Mouse (Mus musculus): ENCODE data around the gene Ppp6c.
"Not testable (repeated sequence)": the region's sequence is repeated elsewhere in the genome, so short reads cannot be mapped to it uniquely, and the experiment has no call there.

Ppp6c gene

DNA sequence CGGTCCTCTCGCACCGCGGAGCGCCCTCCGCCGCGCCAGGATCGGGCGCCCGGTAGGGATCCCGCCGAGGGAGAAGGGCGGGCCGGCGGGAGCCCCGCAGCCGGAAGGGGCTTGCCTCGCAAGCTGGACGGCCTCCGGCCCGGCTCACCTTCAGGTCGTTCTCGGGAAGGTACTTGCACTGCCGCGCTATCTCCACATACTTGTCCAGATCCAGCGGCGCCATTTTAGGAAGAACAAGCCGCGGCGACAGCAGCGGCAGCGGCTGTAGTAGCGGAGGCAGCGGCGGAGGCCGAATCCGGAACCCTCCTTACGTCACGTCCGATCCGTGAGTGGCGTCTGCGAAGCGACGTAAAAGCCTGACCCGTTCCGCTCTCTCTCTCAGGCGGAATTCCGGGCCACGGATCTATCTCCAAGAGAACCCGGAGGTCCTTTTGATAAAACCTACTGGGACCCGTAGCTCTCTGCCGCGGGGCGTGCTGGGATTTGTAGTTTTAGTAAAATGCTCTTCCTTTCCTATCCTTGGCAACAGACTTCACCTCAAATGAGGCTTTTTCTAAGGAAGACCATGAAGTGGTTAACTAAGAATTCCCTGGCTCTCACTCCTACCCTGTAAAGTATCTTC is at the start of gene Ppp6c:
Ppp6c (minus strand) TSS at position 433 of the 622 bp plus-strand sequence.
- peak; percentile 84 to 90 for DNase-seq (ENCODE audit: low spot score in 2 of 2)

DNA sequence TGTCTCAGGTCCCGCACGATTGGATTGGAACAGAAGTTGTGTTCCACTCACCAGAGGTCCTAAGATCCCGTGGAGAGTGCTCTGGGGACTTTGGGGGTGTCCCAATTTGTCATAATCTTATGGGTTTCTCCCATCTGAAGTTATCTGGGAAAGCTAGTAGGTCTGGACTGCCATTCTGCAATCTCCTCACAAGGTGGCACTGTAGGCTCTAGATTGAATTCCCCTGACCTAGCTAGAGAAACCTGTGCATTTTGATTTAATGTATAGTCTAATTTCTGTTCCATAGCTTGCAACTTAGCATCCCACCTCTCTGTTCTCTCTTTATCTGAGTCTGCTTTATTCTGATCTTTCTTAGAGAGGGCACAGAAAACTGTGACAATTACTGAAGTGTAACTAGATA is 42.1 kb upstream of the Ppp6c start:
- DNase-seq (ENCODE audit: low spot score in 2 of 2) = peak; percentile 8 to 19

GRCm38 (mm10) chr2:39252275-39252674 is 26.0 kb upstream of the Ppp6c start:
- DNase-seq (ENCODE audit: low spot score in 2 of 2) = not testable (repeated sequence)

GRCm38 (mm10) chr2:39246862-39247261 is 20.6 kb upstream of the Ppp6c start:
- not testable (repeated sequence) for DNase-seq (ENCODE audit: low spot score in 2 of 2)

DNA sequence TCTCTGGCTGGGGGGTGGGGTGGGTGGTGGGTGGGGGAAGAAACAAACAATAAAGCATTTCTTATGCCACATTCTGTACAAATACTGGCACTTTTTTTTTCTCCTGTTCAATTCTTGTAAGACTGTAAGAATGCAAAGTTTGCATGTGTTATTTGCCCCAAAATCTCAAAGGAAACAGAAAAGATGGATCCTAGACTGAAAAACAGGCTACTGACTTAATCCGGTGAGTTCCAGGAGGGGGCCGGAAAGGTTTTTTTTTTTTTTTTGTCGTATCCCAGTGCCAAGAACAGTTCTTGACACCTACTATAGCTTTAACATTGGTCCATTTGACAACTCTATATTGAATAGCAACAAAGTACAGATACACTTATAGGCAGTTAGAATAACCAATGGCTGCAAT is 480 bp upstream of the Ppp6c start:
- no peak for DNase-seq (ENCODE audit: low spot score in 2 of 2)

DNA sequence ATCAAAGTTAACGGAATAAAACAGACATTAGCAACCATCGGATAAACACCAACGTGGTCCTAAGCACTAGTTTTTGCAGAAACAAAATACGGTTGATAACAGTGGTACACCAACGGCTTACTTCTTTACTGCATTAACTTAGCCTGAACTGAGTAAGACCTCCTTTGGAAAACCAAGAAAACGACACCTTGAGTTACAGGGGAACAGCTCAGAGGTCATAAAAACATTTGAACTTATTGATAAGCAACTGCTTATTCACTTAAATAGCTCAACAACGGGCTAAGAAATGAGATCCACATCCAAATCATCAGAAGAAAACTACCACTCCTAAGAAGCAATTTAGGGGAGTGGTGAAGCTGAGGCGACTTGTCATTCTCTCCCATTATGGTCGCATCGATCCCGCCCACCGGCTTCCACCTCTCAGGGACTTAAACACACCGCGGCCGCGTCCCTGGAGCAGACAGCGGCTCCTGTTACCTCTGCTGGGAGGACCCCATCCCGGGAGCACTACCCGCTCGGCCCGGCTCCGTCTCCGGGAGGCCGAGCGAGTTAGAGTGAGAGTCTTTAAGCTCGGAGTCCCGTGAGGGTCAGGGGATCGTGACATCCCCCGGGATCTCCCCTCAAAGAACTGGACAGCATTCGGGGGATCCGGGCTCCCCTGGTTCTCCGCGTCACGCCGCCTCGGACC is 776 bp downstream of the Ppp6c start:
- DNase-seq (ENCODE audit: low spot score in 2 of 2) = peak; percentile 27 to 30

DNA sequence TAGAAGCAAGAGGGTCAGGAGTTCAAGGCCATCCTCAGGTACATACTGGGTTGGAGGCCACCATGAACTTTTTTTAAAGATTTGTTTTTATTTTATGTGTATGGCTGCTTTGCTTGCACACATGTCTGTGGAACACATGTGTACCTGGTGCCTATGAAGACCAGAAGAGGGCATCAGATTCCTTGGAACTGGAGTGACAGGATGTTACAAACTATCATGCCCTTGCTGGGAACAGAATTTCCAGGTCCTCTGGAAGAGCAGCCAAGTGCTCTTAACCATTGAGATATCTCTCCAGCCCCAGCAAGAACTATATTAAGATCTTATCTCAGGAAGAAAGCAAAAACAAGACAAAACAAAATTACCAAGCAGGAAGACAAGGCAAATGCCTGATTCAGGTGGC is 1.6 kb downstream of the Ppp6c start:
- DNase-seq (ENCODE audit: low spot score in 2 of 2) = no peak

DNA sequence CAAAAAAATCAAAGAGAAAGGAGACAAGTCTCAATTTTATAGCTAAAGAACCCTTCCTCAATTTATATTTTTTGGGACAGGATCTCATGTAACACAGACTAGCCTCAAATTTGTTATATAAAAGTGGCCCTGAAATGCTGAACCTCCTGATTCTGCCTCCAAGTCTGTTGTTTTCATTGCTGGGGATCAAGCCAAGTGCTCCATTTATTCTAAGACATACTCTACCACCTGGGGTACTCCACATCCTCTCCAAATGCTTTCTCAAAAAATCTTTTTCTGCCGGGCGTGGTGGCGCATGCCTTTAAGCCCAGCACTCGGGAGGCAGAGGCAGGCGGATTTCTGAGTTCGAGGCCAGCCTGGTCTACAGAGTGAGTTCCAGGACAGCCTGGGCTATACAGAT is 6.2 kb downstream of the Ppp6c start:
- DNase-seq (ENCODE audit: low spot score in 2 of 2) = no peak

DNA sequence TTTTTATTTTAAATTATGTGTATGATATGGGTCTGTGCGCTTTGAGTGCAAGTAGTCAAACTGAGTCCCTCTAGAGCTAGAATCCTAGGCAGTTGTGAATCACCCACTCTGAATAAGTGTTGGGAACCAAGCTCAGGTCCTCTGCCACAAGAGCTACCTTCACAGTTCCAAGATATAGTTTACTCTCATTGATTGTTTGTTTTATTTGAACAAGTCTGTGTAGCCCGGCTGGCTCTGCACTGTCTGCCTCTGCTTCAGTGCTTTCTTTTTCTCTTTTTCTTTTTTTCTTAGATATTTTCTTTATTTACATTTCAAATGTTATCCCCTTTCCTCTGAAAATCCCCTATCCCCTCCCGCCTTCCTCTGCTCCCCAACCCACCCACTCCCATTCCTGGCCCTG is 7.2 kb downstream of the Ppp6c start:
- no peak for DNase-seq (ENCODE audit: low spot score in 2 of 2)

DNA sequence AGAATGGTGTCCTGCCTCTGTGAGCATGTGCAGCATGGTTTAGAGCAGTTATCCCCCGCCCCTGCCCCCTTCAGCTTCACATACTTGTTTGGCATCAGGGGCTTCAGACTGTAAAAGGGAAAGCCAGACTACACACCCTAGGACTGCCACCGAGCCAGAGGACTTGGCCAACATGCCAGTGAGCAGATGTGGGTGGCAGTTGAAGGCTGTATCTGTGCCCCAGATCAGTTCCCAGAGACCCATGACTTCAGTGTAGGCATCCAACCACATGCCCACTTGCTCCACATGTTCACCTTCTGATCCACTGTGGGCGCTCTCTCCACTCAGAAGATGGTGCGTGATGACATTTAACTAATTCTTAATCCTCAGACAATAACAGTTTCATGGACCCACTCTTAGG is 9.1 kb downstream of the Ppp6c start:
- no peak for DNase-seq (ENCODE audit: low spot score in 2 of 2)

GRCm38 (mm10) chr2:39210738-39211137 is 15.5 kb downstream of the Ppp6c start:
- DNase-seq (ENCODE audit: low spot score in 2 of 2) = no peak

DNA sequence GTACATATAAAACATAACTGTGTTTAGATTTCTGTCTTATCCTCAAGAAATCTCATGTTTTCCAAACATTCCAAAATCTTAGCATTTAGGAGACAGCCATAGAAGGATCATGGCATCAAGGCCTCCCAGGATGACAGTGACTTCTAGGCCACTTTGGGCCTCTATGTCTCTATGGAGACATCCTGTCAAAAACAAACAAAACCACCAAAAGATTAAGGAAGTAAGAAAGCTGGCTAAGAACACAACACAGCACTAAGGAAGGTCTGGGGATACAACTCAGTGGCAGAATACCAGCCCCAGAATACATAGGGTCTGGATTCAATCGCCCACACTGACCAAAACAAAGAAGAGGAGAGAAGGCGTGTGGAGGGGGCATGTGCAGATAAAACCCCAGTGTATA is 22.9 kb downstream of the Ppp6c start:
- no peak for DNase-seq (ENCODE audit: low spot score in 2 of 2)

DNA sequence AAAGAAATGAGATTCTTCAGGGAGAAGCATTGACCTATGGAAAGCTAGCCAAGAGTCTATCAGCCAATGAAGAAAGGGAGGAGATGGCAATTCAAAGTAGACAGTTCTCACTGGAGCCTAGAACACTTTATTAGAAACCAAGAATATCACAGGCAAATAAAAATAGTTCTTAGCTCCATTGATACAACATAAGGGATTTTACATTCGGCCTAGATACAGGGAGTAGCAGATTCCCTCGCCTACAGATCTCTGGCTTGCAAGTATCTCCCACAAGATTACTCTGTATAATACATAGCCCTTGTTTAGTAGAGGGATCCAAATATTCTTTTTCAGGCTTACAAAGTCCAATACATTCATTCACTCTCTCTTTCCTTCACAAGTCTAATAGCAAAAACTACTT is 31.4 kb downstream of the Ppp6c start:
- DNase-seq (ENCODE audit: low spot score in 2 of 2) = no peak

GRCm38 (mm10) chr2:39190561-39191056 is 35.6 kb downstream of the Ppp6c start, which contains the start of gene Scai:
Gene Scai (minus strand): TSS chr2:39190734.
- peak; percentile 97 to 98 for DNase-seq (ENCODE audit: low spot score in 2 of 2)

DNA sequence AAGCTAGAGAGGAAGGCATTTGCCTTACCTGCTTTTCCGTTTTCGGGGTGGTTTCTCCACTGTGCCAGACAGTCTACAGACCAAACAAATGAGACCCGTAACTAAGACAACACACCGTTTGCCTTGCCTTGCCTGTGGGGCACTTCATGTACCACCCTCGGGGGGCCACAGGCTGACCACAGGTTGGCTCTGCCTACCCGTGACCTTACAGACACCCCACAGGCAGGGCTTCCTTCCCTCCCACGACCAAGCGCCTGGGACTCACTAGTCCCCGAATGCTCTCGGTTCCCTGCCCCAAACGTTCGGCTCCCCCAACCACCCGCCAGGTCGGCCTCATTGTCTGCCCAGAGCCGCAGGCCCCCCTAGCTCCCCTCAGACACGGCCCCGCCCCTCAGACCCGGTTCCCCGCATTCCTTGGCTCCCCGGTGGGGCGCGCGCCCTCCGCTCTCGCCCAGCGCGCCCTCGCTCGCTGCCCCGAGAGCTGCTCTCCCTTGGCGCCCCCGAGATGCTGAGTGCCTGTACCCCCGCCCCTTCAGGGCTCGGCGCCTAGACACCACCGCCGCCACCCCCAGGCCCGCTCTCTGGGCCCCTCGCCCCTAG is 36.2 kb downstream of the Ppp6c start:
- DNase-seq (ENCODE audit: low spot score in 2 of 2) = peak; percentile 28 to 47

DNA sequence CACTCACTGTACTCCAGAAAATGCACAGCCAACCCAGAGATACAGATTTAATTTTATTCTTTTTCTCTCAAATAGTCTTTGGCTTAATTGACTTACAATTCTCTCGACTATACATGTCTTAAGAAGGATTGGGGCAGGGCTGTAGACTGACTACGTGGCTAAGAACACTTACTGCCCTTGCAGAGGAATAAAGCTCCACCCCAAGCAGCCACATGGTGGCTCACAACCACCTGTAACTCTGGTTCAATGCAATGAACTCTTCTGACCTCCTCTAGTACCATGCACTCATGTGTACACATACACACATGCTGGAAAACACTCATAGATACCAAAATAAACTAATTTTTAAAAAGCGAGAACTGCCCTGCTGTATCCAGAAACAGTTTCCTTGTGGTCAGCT is 40.3 kb downstream of the Ppp6c start:
- no peak for DNase-seq (ENCODE audit: low spot score in 2 of 2)

- no peak for DNase-seq (ENCODE audit: low spot score in 2 of 2)
Observed at GRCm38 (mm10) chr2:39183587-39183986, 42.7 kb downstream of the Ppp6c start.

DNA sequence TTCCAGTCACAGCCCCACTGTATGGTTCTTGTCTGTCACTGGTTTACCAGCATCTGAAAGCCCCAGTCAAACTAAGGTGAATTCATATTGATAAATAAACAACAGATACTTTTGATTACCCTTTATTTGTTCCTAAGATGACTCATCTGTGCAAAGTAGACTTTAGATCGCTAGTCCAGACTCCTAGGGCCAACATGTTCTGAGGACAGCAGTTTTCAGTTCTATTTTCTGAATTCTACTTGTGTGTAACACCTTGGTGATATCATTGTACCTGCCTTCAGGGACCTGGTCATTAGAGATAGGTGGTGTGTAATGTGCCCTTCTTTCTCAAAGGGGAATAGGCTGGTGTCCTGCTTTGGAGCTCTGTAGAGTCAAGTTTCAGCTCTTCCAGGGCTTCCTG is 65.3 kb downstream of the Ppp6c start:
- DNase-seq (ENCODE audit: low spot score in 2 of 2) = no peak

DNA sequence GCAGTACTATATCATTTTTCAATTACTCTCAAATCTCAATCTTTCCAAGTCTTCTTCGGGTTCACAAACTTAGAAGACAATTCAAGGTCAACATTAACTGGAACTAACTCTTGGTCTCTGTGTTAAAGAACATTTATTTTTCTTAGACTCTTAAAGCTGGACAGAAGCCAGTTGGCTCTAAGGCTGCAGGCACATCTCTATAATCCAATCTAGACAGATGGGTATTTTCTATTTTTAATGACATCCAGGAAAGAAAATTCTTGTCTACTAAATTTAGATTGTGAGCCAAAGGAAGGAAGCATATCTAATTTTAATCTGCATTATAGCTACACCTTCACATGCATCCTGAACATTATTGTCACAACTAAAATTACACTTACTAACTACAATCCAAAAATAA is 68.3 kb downstream of the Ppp6c start:
- no peak for DNase-seq (ENCODE audit: low spot score in 2 of 2)

- DNase-seq (ENCODE audit: low spot score in 2 of 2) = no peak
Observed at GRCm38 (mm10) chr2:39156821-39157220, 69.4 kb downstream of the Ppp6c start.

DNA sequence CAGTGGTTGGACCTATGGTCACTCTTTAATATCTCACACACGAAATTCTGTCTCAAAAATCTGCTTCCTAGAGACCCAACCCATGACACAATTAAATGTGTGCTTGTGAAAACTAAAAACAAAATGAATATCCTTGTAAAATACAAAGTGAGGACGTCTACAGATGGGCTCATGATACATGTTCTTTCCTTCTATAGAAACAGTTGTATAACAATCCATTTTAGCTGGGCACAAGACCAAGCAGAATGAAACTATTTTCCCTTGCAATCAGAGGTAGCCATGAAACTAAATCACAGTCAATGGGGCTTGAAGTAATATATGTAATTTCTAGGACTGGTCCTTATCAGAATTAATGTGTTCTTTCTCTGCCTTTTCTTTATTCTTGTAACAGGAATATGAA is 75.3 kb downstream of the Ppp6c start:
- DNase-seq (ENCODE audit: low spot score in 2 of 2) = no peak

- no peak for DNase-seq (ENCODE audit: low spot score in 2 of 2)
Observed at GRCm38 (mm10) chr2:39148075-39148474, 78.2 kb downstream of the Ppp6c start.

GRCm38 (mm10) chr2:39146469-39146868 is 79.8 kb downstream of the Ppp6c start:
- no peak for DNase-seq (ENCODE audit: low spot score in 2 of 2)
